ENCODE assay signal across 8 mouse cellular contexts in genomic region chr15:100871107-100872011, GRCm38 (mm10). TPM values are rescaled to one million over a fixed set of nuclear protein-coding genes. Genes with fewer than 3 reads are reported as not detected.
DNase-seq lines count a peak whose midpoint lies in the region; ATAC-seq lines count a peak whose summit lies in the region.

No protein-coding gene starts in this region.

- H3K4me1 ChIP-seq in hindbrain, embryonic 11.5 days (replicated peaks; ENCODE audit: control insufficient read depth, insufficient read depth, low read length), result peaks cover 9% of the 10 kb centered on the region
- H3K4me1 ChIP-seq in midbrain, embryonic 11.5 days (ENCODE audit: control insufficient read depth, insufficient read depth, low read length), result peaks cover 19% of the 10 kb centered on the region

- WGBS in hindbrain, embryonic 11.5 days, result under 1% methylated on average over 52 of the region's 53 CpGs
- 0% methylated on average over 53 of the region's 53 CpGs for WGBS in midbrain, embryonic 11.5 days

- peaks cover 13% of the 10 kb centered on the region for H3K27me3 ChIP-seq in hindbrain, embryonic 11.5 days (ENCODE audit: control insufficient read depth, insufficient read depth, low read length)
- H3K27me3 ChIP-seq in midbrain, embryonic 11.5 days (ENCODE audit: control insufficient read depth, insufficient read depth, low read length), result peaks cover 13% of the 10 kb centered on the region

- peak overlapping the region; percentile 84 for H3K4me2 ChIP-seq in hindbrain, embryonic 11.5 days (replicated peaks; ENCODE audit: low read depth, low read length)
- H3K4me2 ChIP-seq in midbrain, embryonic 11.5 days, result peak overlapping the region; percentile 92

- peak overlapping the region; percentile 86 for H3K27ac ChIP-seq in hindbrain, embryonic 11.5 days (ENCODE audit: low read depth, low read length)
- peak overlapping the region; percentile 48; the same call in 1 of the 2 replicates for H3K27ac ChIP-seq in midbrain, embryonic 11.5 days (ENCODE audit: low read depth, low read length)

- H3K9ac ChIP-seq in hindbrain, embryonic 11.5 days (ENCODE audit: low read depth, low read length), result peak overlapping the region; percentile 91
- peak overlapping the region; percentile 93 for H3K9ac ChIP-seq in midbrain, embryonic 11.5 days (ENCODE audit: low read length)

- ATAC-seq in cerebellum, adult (ENCODE audit: insufficient number of reproducible peaks, low FRiP score, low TSS enrichment), result peak; percentile 10; the same call in 1 of the 2 replicates
- peak; percentile 74 for ATAC-seq in hindbrain, embryonic 11.5 days (ENCODE audit: low FRiP score)
- peak; percentile 80 for ATAC-seq in midbrain, embryonic 11.5 days (ENCODE audit: low FRiP score)

- no peaks in the 10 kb centered on the region for H3K9me3 ChIP-seq in hindbrain, embryonic 11.5 days (ENCODE audit: control insufficient read depth, low read length)
- no peaks in the 10 kb centered on the region for H3K9me3 ChIP-seq in midbrain, embryonic 11.5 days (ENCODE audit: control insufficient read depth, low read length)

- no peaks in the 10 kb centered on the region for H3K36me3 ChIP-seq in hindbrain, embryonic 11.5 days (ENCODE audit: control insufficient read depth, insufficient read depth, low read length)
- no peaks in the 10 kb centered on the region for H3K36me3 ChIP-seq in midbrain, embryonic 11.5 days (ENCODE audit: control insufficient read depth, insufficient read depth, low read length)

- DNase-seq in cerebellum, adult 8-10 months, result no peak
- peak; percentile 55 for DNase-seq in right cerebral cortex, adult 18-20 months
- no peak for DNase-seq in right cerebral cortex, postnatal 36 days (ENCODE audit: low spot score in 2 of 2)
- peak; percentile 58 for DNase-seq in hindbrain, embryonic 11.5 days (ENCODE audit: low spot score)
- DNase-seq in midbrain, embryonic 11.5 days (ENCODE audit: low spot score, missing footprints), result peak; percentile 94
- no peak for DNase-seq in urinary bladder, postnatal 4 days (ENCODE audit: low spot score in 2 of 2)
- DNase-seq in thymus, postnatal 0 days (ENCODE audit: low spot score), result no peak

- peak overlapping the region; percentile 85 for H3K4me3 ChIP-seq in hindbrain, embryonic 11.5 days (ENCODE audit: low read depth, low read length)
- peak overlapping the region; percentile 89 for H3K4me3 ChIP-seq in midbrain, embryonic 11.5 days (ENCODE audit: low read depth, low read length)

RNA-seq across cellular contexts. Expression of gene Scn8a, which starts 1.7 kb away (rescaled TPM):
- polyA plus RNA-seq in hindbrain, embryonic 11.5 days (2014; fragmentation: Nextera tagmentation; extraction: Ambion mirVana), result 12.2 and 16.4 TPM in 2 replicates
- polyA plus RNA-seq in midbrain, embryonic 11.5 days (2014; fragmentation: Nextera tagmentation; extraction: Ambion mirVana), result 11.6 and 14.9 TPM in 2 replicates
- polyA plus RNA-seq in thymus, postnatal 0 days (2015; fragmentation: Nextera tagmentation; extraction: Ambion mirVana), result 2.0 and 2.1 TPM in 2 replicates

Comparison
In these comparisons a context has a peak if more than half of its experiments do, and no peak if none do; other contexts are left out.
1. DNase-seq: peak in right cerebral cortex, adult 18-20 months (single experiment), hindbrain, embryonic 11.5 days (single experiment) and midbrain, embryonic 11.5 days (single experiment); none in cerebellum, adult 8-10 months (single experiment), right cerebral cortex, postnatal 36 days (0 of 2), urinary bladder, postnatal 4 days (0 of 2) and thymus, postnatal 0 days (single experiment).
2. ATAC-seq: peak in every context shown above with its lines; median percentile 80 in midbrain, embryonic 11.5 days; 74 in hindbrain, embryonic 11.5 days; 10 in cerebellum, adult.